Mouse (Mus musculus) kidney, adult 9 months (tissue): ENCODE results near the gene Ncapd2.

ENCODE experiments used
- DNase-seq: peaks from one replicate; pipeline ENCODE4 v3.0.0; 2022

The Ncapd2 gene

GRCm38 (mm10) chr6:125213715-125214114, 22.2 kb upstream of the Ncapd2 start:
- no peak for DNase-seq

GRCm38 (mm10) chr6:125213129-125213528, 21.6 kb upstream of the Ncapd2 start:
- no peak for DNase-seq

GRCm38 (mm10) chr6:125212621-125213020, 21.1 kb upstream of the Ncapd2 start:
- DNase-seq: no peak

- no peak for DNase-seq
These were observed 18.9 kb upstream of the Ncapd2 start for GRCm38 (mm10) chr6:125210436-125210835.

- DNase-seq: no peak
These were observed 5.7 kb upstream of the Ncapd2 start for GRCm38 (mm10) chr6:125197166-125197565.

- DNase-seq: no peak
These were observed 4.8 kb upstream of the Ncapd2 start for GRCm38 (mm10) chr6:125196301-125196700.

GRCm38 (mm10) chr6:125195541-125196075, 4.1 kb upstream of the Ncapd2 start:
- no peak for DNase-seq

GRCm38 (mm10) chr6:125193390-125193789, 1.9 kb upstream of the Ncapd2 start:
- DNase-seq: no peak

GRCm38 (mm10) chr6:125192841-125193240, 1.3 kb upstream of the Ncapd2 start:
- DNase-seq: no peak

GRCm38 (mm10) chr6:125192016-125192714, 664 bp upstream of the Ncapd2 start:
- peak; percentile 96 for DNase-seq

- no peak for DNase-seq
These were observed 685 bp downstream of the Ncapd2 start for GRCm38 (mm10) chr6:125190816-125191215.

- DNase-seq: no peak
These were observed 5.3 kb downstream of the Ncapd2 start for GRCm38 (mm10) chr6:125186203-125186602.

GRCm38 (mm10) chr6:125182133-125182532, 9.4 kb downstream of the Ncapd2 start:
- no peak for DNase-seq

- no peak for DNase-seq
These were observed 11.9 kb downstream of the Ncapd2 start for GRCm38 (mm10) chr6:125179601-125180000.

GRCm38 (mm10) chr6:125175469-125175868, 16.0 kb downstream of the Ncapd2 start:
- DNase-seq: no peak

- DNase-seq: no peak
These were observed 18.2 kb downstream of the Ncapd2 start for GRCm38 (mm10) chr6:125173256-125173655.

GRCm38 (mm10) chr6:125172474-125172873, 19.0 kb downstream of the Ncapd2 start:
- no peak for DNase-seq

GRCm38 (mm10) chr6:125170194-125170593, 21.3 kb downstream of the Ncapd2 start:
- no peak for DNase-seq

- DNase-seq: no peak
These were observed 23.4 kb downstream of the Ncapd2 start for GRCm38 (mm10) chr6:125168086-125168485.

GRCm38 (mm10) chr6:125166861-125167650, 24.4 kb downstream of the Ncapd2 start:
- no peak for DNase-seq

GRCm38 (mm10) chr6:125166051-125166751, 25.3 kb downstream of the Ncapd2 start, which contains the start of gene Gapdh:
Gene Gapdh (minus strand): TSS chr6:125166467.
- peak; percentile 94 for DNase-seq

- DNase-seq: peak; percentile 98
These were observed 26.1 kb downstream of the Ncapd2 start for GRCm38 (mm10) chr6:125165328-125165891.
